Mouse (Mus musculus) urinary bladder, postnatal 14 days (tissue): ENCODE results near the gene Oaz3.
A peak's percentile ranks its signal among the peaks of the same experiment; 100 is the strongest.

Source experiments
- DNase-seq: peaks from one replicate; pipeline ENCODE4 v3.0.0; 2021; ENCODE audit warnings: low spot score

Oaz3 gene

GRCm38 (mm10) chr3:94443597-94443964 lies at the start of gene Oaz3:
Gene Oaz3 (minus strand): TSS chr3:94443915.
- DNase-seq = no peak

GRCm38 (mm10) chr3:94487581-94487980 lies 43.9 kb upstream of the Oaz3 start:
- DNase-seq = no peak

- DNase-seq = no peak
These were observed 42.2 kb upstream of the Oaz3 start for GRCm38 (mm10) chr3:94485922-94486321.

GRCm38 (mm10) chr3:94483790-94484439 lies 40.2 kb upstream of the Oaz3 start:
- DNase-seq = no peak

- DNase-seq = peak; percentile 51
These were observed 39.2 kb upstream of the Oaz3 start for GRCm38 (mm10) chr3:94482764-94483385.

DNA sequence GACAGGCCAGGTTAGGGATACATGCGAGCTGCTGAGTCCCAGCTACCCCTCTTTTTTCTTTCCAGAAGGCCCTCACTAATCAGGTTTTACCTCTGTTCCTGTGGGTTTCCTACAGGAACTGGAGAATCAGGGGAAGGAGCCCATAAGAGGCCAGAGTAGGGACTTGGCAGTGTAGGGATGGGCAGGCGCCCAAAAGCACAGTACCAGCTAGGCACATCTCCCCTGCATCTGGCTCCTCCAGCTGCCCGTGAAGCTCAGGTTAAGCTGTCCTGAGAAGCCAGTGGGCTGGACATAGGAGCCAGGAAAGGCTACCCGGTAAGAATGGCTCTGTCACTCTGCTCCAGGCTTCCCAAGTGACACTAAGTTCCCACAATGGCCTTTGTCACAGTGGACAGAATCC lies 37.7 kb upstream of the Oaz3 start:
- no peak for DNase-seq

GRCm38 (mm10) chr3:94480291-94480884 lies 36.7 kb upstream of the Oaz3 start, which contains the start of gene Riiad1:
Gene Riiad1 (minus strand): TSS chr3:94480341.
- DNase-seq = no peak

- DNase-seq = peak; percentile 35
These were observed 35.8 kb upstream of the Oaz3 start for GRCm38 (mm10) chr3:94479564-94479963.

- no peak for DNase-seq
These were observed 35.0 kb upstream of the Oaz3 start for GRCm38 (mm10) chr3:94478591-94479169.

- DNase-seq = no peak
These were observed 34.3 kb upstream of the Oaz3 start, which contains the start of gene Celf3 for GRCm38 (mm10) chr3:94477981-94478422. Gene Celf3 (plus strand): TSS chr3:94478295.

- DNase-seq = no peak
These were observed 33.7 kb upstream of the Oaz3 start for GRCm38 (mm10) chr3:94477444-94477843.

DNA sequence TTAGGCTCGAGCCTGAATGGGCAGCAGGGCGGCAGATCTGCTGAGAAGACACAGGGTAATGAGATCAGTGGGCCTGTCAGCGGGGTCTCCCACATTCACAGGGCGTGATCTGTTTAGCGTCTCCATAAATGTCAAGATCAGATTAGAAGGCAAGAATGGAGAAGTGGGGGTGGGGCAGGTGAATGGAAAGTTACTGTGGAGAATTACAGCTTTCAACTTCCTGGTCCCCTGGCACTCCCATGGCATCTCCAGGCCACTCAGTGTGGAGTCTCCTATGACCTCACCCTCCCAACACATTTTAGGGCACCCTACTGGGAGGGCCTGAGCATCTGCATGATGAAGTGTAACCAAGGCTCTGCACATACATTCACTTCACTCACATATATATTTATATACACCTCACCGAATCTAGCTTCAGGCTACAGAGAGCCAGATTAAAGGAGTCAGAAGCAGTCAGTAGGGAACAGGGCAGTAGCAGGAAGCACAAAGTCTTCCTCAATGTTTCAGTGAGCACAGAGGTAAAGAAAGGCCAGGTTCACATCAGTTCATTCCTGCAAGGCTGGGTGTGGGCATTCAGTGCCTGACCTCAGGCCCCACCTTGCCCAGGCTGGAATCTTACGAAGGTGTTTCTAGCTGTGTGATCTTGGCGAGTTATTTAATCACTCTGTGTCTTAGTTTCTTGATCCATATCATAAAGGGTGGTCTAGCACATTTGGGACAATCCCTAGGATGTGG lies 32.8 kb upstream of the Oaz3 start:
- peak; percentile 47 for DNase-seq

- no peak for DNase-seq
These were observed 30.0 kb upstream of the Oaz3 start for GRCm38 (mm10) chr3:94473567-94474232.

GRCm38 (mm10) chr3:94473115-94473505 lies 29.4 kb upstream of the Oaz3 start:
- no peak for DNase-seq

- DNase-seq = peak; percentile 30
These were observed 28.9 kb upstream of the Oaz3 start for GRCm38 (mm10) chr3:94472447-94473114.

DNA sequence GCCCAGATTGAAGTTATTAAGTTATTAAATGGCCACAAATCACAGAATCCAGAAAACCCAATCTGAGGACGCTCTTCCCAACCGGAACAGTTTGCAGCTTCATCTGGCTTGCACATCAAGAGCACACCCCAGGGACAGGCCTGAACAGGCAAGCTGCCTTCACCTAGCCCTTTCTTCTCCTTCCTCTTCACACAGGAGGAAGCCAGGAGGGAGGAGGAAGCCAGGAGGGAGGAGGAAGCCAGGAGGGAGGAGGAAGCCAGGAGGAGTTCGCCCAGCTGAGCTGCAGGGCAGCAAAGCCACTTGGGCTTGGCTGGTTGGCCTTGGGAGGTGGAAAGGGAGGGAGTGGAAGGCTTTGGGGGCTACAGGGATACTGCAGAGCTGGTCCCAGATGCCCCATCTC lies 25.2 kb upstream of the Oaz3 start:
- DNase-seq = peak; percentile 70

DNA sequence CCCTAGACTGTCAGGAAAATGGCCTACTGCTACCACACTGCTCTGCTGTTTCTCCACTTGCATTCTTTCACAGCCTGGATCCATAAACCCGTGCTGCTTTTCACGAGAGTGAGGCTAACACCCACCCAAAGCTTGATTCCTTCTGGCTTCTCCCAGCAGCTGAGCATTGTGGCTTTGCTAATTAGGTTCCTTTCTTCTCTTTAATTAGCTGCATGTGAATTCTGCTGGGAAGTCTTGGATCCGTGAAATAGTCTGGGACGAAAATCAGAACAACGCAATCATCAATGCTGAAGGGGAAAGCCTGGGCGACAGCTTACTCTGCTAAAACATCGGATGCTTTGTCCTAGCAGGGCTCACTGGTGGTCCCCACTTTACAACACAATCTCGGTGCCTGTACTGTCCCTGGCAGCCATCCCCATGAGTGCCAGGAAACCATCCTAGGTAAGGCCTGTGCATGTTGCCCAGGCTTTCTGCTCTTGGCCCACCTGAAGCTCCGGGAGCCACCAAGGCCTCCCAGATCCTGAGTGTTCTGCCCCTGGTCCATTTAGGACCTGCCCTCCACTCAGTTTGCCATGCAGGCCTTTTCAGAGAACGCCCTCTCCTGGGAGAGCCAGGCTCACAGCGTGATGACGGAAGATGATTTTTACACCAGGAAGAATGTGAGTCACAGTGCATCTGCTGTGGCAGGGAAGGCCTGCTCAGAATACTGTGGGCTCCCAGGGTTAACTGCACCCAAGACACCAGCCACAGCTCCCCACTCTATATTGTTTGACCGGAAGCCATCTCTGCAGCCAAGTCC lies 22.1 kb upstream of the Oaz3 start:
- DNase-seq = no peak

GRCm38 (mm10) chr3:94463926-94464578 lies 20.3 kb upstream of the Oaz3 start:
- no peak for DNase-seq

DNA sequence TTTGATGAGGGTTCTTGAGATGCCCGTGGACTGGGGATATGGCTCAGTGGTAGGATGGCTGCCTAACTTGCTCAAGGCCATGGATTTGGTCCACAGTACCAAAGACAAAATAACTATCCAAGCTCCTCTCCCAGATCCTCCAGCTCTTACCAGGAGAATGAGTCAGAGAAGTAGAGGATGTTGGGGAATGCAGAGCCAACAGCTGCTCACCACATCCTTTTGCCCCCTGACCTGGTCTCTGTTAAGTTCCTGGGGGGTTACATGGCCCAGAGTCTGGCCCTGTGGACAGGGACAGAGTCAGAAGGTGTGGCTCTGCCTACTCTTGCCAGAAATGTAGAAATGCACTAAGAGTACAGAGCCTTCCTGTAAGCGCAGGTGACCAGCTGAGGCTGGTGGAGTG lies 16.1 kb upstream of the Oaz3 start:
- no peak for DNase-seq

DNA sequence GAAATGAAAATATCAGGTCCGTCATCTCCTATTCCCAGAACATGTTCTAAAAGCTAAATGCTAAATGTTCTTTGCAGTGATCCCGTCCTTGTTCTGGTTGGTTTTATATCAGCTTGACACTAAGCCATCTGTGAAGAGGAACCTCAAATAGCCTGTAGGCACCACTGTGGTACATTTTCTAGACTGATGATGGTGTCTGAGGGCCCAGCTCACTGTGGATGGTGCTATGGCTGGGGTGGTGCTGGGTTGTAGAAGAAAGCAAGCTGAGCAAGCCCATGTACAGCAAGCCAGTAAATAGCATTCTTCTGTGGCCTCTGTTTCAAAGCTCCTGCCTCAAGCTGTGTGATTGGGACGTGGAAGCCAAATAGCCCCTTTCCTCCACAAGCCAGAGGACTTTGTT lies 13.3 kb upstream of the Oaz3 start:
- DNase-seq = no peak
